Mouse (Mus musculus) midbrain, postnatal 0 days (tissue): ENCODE results near the gene Ercc1. TPM values are rescaled to one million over a fixed set of nuclear protein-coding genes. Genes with fewer than 3 reads are reported as not detected.

Experiments used
- ATAC-seq: fragments of 200-750 bp; cut with Nextera tagmentation; 2 replicates; pipeline ENCODE4 v1.8.0; 2017; ENCODE audit warnings: moderate number of reproducible peaks, mild to moderate bottlenecking, moderate TSS enrichment, moderate library complexity; ENCODE audit not compliant: low FRiP score
- DNase-seq: peaks from one replicate; pipeline ENCODE4 v3.0.0-alpha.2; 2015; ENCODE audit warnings: low spot score
- H3K27ac ChIP-seq: fragments of 300-500 bp; sonication (generic); 2 replicates; pipeline ENCODE4 v1.5.1; 2014; ENCODE audit warnings: low read depth, mild to moderate bottlenecking, low read length, mixed read lengths
- H3K27me3 ChIP-seq: fragments of 300-500 bp; sonication (generic); 2 replicates; pipeline ENCODE4 v1.6.1; 2014; ENCODE audit warnings: low read length, control low read depth, mixed read lengths; ENCODE audit not compliant: insufficient read depth
- H3K36me3 ChIP-seq: fragments of 300-500 bp; sonication (generic); 2 replicates; pipeline ENCODE4 v1.6.1; 2014; ENCODE audit warnings: low read length, control low read depth, mixed read lengths; ENCODE audit not compliant: insufficient read depth
- H3K4me1 ChIP-seq: fragments of 300-500 bp; sonication (generic); 2 replicates; pipeline ENCODE4 v1.6.1; 2014; ENCODE audit warnings: mild to moderate bottlenecking, control low read depth, antibody characterized with exemption, low read length, mixed read lengths; ENCODE audit not compliant: insufficient read depth
- H3K4me2 ChIP-seq: fragments of 300-500 bp; sonication (generic); 2 replicates; pipeline ENCODE4 v1.6.1; 2014; ENCODE audit warnings: low read depth, mild to moderate bottlenecking, low read length, mixed read lengths; ENCODE audit not compliant: poor library complexity, severe bottlenecking
- H3K4me3 ChIP-seq: fragments of 300-500 bp; sonication (generic); 2 replicates; pipeline ENCODE4 v1.5.1; 2014; ENCODE audit warnings: low read depth, mild to moderate bottlenecking, low read length, moderate library complexity
- H3K9ac ChIP-seq: fragments of 300-500 bp; sonication (generic); replicated peaks from 2 replicates; pipeline ENCODE4 v1.6.1; 2014; ENCODE audit warnings: mild to moderate bottlenecking, low read length, moderate library complexity, mixed read lengths; ENCODE audit not compliant: poor library complexity, severe bottlenecking
- H3K9me3 ChIP-seq: fragments of 300-500 bp; sonication (generic); 2 replicates; pipeline ENCODE4 v1.6.1; 2016; ENCODE audit warnings: low read length, control low read depth
- CTCF ChIP-seq: IDR thresholded peaks from 2 replicates; pipeline ENCODE4 v1.5.1; 2016; ENCODE audit warnings: antibody characterized with exemption, mild to moderate bottlenecking
- WGBS: fragments of 180-500 bp; shearing (Covaris S2); extraction: QIAGEN DNeasy Blood & Tissue Kit; methylation state at CpG from one replicate; pipeline ENCODE4 v1.1.7; 2014; 5-methylcytosine and 5-hydroxymethylcytosine counted together
- polyA plus RNA-seq: library from polyadenylated mRNA; unstranded; fragments of >200 nt; fragmentation: Nextera tagmentation; extraction: Ambion mirVana; gene quantifications from 2 replicates; pipeline ENCODE4 v1.2.1, GENCODE M21; 2015
- total RNA-seq: library from RNA; depleted of rRNA; stranded (reverse); fragments of >200 nt; gene quantifications from 2 replicates; pipeline ENCODE4 v1.2.3, GENCODE M21; 2014

Ercc1 gene
- total and polyA plus RNA-seq, 2 experiments from 2014 or later, result 67.7 to 71.4 TPM

DNA sequence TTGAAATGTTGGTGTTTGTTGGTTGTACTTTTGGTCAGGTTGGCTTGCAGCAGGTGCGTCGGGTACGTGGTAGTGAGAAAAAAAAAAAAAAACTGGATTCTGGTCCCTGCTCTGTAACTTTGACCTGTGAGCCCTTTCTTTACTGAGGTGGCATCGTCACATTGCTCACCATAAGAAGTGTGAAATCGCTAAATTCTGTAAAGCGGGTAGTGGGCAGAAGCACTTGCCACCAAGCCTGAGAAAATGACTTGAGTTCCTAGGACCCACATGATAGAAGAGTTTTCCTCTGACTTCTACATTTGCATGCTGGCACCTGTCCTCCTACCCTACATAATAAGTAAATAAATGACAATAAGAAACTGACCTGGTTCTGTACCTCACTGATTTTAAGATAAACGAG is 23.9 kb upstream of the Ercc1 start:
- Histone ChIP-seq H3K27ac (no peak overlapping the region), H3K9me3 (no peaks in the 10 kb centered on the region), H3K9ac (no peak overlapping the region; the same call in 1 of the 2 replicates), H3K4me1 (peaks cover 5% of the 10 kb centered on the region; the same call in 1 of the 2 replicates), H3K36me3 (no peaks in the 10 kb centered on the region), H3K4me3 (peak overlapping the region; percentile 40; the same call in 1 of the 2 replicates), H3K27me3 (no peaks in the 10 kb centered on the region), H3K4me2 (peak overlapping the region; percentile 79)
- no peak for TF ChIP-seq CTCF
- ATAC-seq, result no peak
- DNase-seq, result no peak
- 35% methylated on average over 7 of the region's 7 CpGs for WGBS

DNA sequence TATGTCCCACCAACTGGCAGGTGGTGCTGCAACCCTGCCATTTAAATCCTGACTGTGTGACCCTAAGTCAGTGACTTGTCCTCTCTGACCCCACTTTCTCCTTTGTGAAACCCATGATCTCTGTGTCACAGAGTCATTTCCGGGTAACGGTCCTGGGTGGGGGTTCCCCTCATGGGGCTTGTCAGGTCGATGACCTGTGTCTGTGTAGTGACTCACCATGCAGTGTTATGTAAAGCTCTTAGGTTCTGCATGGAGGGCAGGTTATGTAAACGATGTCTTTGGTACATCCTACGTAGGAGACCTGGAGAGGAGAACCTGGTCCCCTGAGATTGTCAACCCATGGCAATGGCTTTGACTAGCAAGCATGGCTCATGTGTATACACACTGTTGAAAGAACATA is 23.1 kb upstream of the Ercc1 start:
- no peak for ATAC-seq
- Histone ChIP-seq H3K4me3 (no peak overlapping the region), H3K4me1 (peaks cover 7% of the 10 kb centered on the region), H3K4me2 (no peak overlapping the region), H3K27me3 (no peaks in the 10 kb centered on the region), H3K27ac (no peak overlapping the region), H3K9ac (no peak overlapping the region), H3K36me3 (no peaks in the 10 kb centered on the region), H3K9me3 (no peaks in the 10 kb centered on the region)
- no peak for DNase-seq
- WGBS, result 71% methylated on average over 5 of the region's 5 CpGs
- TF ChIP-seq CTCF, result no peak

GRCm38 (mm10) chr7:19322489-19322888 is 22.1 kb upstream of the Ercc1 start:
- Histone ChIP-seq H3K4me1 (peaks cover 10% of the 10 kb centered on the region), H3K9ac (no peak overlapping the region), H3K27me3 (no peaks in the 10 kb centered on the region), H3K27ac (no peak overlapping the region), H3K9me3 (no peaks in the 10 kb centered on the region), H3K4me2 (no peak overlapping the region), H3K36me3 (no peaks in the 10 kb centered on the region), H3K4me3 (no peak overlapping the region)
- TF ChIP-seq CTCF, result no peak
- 61% methylated on average over 9 of the region's 9 CpGs for WGBS
- no peak for DNase-seq
- no peak for ATAC-seq

DNA sequence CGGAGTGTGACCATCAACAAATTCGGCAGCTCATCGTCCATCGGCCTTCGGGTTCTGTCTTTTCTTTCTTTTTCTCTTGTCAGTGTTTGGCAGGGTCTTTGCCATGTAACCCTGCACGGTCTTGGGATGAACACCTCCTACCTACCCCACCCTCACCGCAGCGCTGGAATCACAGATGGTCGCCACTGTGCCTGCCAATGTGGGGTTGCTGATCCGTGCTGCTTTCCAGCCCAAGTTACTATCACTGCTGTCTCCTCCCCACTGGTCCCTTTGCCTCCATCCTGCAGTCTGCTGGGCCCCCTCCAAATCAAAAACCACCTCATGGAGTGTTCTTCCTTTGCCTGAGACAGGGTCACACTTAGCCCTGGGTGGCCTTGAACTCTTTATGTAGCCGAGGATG is 20.4 kb upstream of the Ercc1 start:
- WGBS, result 84% methylated on average over 11 of the region's 11 CpGs

GRCm38 (mm10) chr7:19325262-19326199 is 19.0 kb upstream of the Ercc1 start:
- Histone ChIP-seq H3K36me3 (no peaks in the 10 kb centered on the region), H3K4me3 (no peak overlapping the region), H3K4me1 (peaks cover 5% of the 10 kb centered on the region), H3K4me2 (no peak overlapping the region), H3K9ac (no peak overlapping the region), H3K27ac (no peak overlapping the region), H3K27me3 (no peaks in the 10 kb centered on the region), H3K9me3 (no peaks in the 10 kb centered on the region)
- 75% methylated on average over 21 of the region's 21 CpGs for WGBS
- DNase-seq, result no peak
- TF ChIP-seq CTCF, result no peak
- ATAC-seq, result no peak

More for the DNA sequence above, 20.4 kb upstream of the Ercc1 start:
- no peak overlapping the region for H3K4me2 ChIP-seq
- DNase-seq (no peak), ATAC-seq (no peak)
- no peak overlapping the region for H3K4me3 ChIP-seq
- H3K27ac ChIP-seq, result no peak overlapping the region
- H3K36me3 ChIP-seq, result no peaks in the 10 kb centered on the region
- no peaks in the 10 kb centered on the region for H3K9me3 ChIP-seq
- no peak for TF ChIP-seq CTCF
- no peak overlapping the region for H3K9ac ChIP-seq
- no peaks in the 10 kb centered on the region for H3K27me3 ChIP-seq
- peaks cover 10% of the 10 kb centered on the region for H3K4me1 ChIP-seq

GRCm38 (mm10) chr7:19326359-19326758 is 18.2 kb upstream of the Ercc1 start:
- Histone ChIP-seq H3K9ac (0 out of 2 replicates have a peak overlapping the region, but pooled peaks have one; percentile 34), H3K27ac (peak overlapping the region; percentile 8; the same call in 1 of the 2 replicates), H3K27me3 (no peaks in the 10 kb centered on the region), H3K36me3 (no peaks in the 10 kb centered on the region), H3K4me2 (peak overlapping the region; percentile 66), H3K4me1 (peaks cover 5% of the 10 kb centered on the region), H3K9me3 (no peaks in the 10 kb centered on the region), H3K4me3 (peak overlapping the region; percentile 36)
- WGBS, result 0% methylated on average over 18 of the region's 20 CpGs
- DNase-seq (peak; percentile 61), ATAC-seq (peak; percentile 55; the same call in 1 of the 2 replicates)
- TF ChIP-seq CTCF, result no peak
